Mouse (Mus musculus) thymus, adult 2 months (tissue): ENCODE results near the gene Tfb2m.
"Not testable (repeated sequence)": the region's sequence is repeated elsewhere in the genome, so short reads cannot be mapped to it uniquely, and the experiment has no call there.

ENCODE experiments used
- CTCF ChIP-seq: fragments of 200-500 bp; IDR thresholded peaks from 2 replicates; pipeline ENCODE4 v1.5.1; 2012; ENCODE audit warnings: mild to moderate bottlenecking, control low read depth, low read length, moderate library complexity, borderline replicate concordance; ENCODE audit not compliant: control insufficient read depth, poor library complexity, insufficient read depth; ENCODE audit errors: extremely low read depth
- POLR2A ChIP-seq: fragments of 200-500 bp; IDR thresholded peaks from 2 replicates; pipeline ENCODE4 v1.6.1; 2012; ENCODE audit warnings: mild to moderate bottlenecking, low read length, control low read depth, moderate library complexity; ENCODE audit not compliant: control insufficient read depth, poor library complexity, insufficient read depth; ENCODE audit errors: extremely low read depth

DNA sequence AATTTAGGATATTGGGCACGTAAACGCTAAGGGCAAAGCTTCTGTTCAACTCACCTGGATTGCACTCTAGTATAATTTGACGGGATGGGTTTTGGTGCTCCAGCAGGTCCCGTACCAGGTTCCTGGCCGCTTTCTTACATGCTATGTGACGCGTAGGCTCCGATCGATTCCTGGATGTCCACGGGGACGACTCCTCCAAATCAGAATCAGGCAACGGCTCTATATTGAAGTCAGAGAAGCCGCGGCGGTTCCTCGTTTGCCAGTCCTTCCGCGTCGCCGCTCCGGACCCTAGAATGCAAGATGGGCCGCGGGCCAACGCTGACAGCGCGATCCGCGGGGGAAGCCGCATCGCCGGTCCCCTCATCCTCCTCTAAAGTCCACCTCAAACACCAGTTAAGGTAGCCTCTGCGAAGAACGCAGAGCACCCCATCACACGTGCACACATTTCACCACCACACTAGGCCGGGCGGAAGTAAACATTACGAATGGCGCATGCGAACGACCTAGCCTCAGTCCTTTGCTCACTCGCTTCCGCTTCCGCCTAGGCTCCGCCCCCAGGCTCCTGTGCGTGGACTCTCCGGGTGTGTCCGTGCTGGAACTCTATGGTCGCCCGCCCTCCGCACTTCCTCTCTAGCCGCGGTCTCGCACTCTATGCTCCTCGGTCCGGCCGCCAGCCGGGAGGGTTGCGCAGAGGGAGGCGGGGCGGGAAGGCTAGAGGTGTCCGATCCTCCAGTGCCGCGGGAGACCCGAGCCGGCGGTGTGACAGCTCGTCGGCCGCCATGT is at the start of gene Tfb2m, which contains the start of gene Cnst:
- peak; percentile 38; the same call in 1 of the 2 replicates for TF ChIP-seq CTCF
- TF ChIP-seq POLR2A, result not testable (repeated sequence)
